Mouse (Mus musculus): Measurements from ENCODE around the gene Gm47289.

Gm47289 gene

DNA sequence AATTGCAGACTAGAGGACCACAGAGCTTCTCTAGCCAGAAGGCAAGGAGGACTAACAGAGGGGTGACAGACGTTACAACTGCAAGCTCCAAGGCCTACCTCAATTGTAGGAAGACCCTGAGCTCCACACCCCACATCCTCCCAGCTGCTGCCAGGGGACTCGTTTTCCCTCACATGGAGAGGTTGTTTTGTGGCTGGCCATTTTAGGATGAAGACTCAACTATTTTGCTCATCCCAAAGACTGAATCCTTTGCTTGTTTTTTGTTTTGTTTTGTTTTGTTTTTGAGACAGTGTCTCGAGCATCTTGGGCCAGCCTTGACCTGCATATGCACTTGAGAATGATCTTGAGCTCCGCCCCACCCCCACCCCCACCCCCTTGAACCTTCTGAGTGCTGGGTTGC lies at the start of gene Gm47289:
Gm47289 (plus strand) TSS at position 301 of the 400 bp plus-strand sequence.
- DNase-seq: no peak

GRCm38 (mm10) chr9:119109685-119110353 lies 49.1 kb upstream of the Gm47289 start:
- no peak for DNase-seq

- DNase-seq: peak in 1 of 2 experiments; percentile 29
Observed at GRCm38 (mm10) chr9:119110640-119111039, 48.3 kb upstream of the Gm47289 start.

- no peak for DNase-seq
Observed at GRCm38 (mm10) chr9:119114911-119115310, 44.0 kb upstream of the Gm47289 start.

DNA sequence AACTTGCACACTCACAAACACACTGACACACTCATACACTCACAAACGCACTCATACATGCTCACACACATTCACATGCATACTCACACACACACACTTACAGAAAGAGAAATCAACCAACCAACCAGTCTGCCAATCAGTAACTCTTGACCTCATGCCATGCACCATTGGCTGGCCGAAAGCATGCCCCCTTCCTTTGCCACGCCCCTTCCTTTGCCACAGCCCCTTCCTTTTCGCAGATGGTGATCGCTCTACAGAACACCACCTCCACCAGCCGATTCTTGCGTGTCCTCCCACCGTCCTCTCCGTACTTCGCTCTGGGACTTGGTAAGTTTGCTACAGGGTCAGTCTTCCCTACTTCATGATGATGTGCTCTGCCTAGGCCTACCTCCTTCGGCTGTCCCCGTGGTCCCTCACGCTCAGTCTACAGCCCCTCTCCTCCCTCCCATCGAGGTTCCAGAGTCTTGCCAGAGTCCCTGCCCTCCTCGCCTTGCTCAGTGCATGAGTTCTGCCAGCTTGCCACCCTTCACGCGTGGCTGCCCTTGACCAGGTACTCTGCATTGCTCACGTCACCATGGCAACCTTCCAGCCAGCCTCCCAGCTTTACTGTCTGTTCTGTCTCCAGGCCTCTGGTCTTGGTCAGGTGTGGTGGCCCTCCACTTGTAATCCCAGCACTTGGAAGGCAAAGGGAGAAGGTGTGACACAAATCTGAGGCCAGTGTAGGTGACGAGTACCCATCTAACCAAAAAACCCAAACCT lies 39.4 kb upstream of the Gm47289 start:
- peak; percentile 80 to 89 for DNase-seq

DNA sequence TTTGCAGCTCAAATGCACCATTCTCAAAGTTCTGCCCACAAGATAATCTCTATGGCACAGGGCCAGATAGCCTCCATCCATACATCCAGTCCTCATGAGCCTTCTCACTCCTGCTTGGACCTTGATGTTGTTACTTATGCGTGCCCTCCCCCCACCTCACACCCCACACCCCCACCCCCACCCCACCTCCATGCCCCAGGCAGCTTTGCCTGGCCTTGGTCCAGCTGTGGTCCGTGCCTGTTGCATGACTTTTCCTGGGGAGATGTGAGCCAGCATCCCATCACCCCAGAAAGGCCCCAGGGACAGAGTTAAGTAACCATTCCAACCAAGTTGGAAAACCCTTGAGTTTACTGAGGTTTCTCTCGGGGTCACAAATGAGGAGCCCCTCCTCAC lies 38.8 kb upstream of the Gm47289 start:
- DNase-seq: peak in 1 of 2 experiments; percentile 30

GRCm38 (mm10) chr9:119122596-119123369 lies 36.2 kb upstream of the Gm47289 start:
- no peak for DNase-seq

DNA sequence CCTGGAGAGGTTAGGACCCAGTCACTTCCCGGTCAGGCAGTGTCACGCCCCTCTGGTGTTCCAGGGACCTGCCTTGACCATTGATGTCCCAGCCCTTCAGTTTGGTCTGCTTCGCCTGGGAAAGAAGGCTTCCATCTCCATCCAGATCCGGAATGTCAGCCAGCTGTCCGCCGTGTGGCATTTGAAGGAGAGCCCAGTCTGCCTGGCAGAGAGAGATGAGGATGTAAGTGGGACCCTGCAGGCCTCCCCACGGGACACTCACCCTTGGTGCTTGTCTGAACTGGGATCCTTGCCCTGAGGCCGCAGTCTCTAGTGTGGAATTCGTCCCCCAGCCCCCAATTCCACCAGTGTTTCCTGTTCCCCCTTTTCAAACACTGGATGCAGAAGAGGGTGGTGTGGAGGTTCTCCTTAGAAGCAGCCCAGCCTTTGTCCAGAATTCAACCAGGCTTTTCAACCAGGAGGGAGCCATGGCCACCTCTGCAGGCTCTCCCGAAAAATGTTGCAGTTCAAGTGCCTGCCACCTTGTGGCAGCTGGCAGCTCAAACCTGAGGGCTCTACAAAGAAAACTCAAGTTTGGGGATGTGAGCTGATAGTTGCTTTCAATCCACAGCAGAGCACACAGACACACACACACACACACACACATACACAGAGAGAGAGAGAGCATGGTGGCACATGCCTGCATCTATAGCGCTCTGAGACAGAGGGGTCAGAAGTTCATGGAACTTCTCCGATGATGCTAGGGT lies 30.4 kb upstream of the Gm47289 start:
- peak in 1 of 2 experiments; percentile 25 for DNase-seq

- DNase-seq: no peak
Observed at GRCm38 (mm10) chr9:119130692-119131091, 28.3 kb upstream of the Gm47289 start.

DNA sequence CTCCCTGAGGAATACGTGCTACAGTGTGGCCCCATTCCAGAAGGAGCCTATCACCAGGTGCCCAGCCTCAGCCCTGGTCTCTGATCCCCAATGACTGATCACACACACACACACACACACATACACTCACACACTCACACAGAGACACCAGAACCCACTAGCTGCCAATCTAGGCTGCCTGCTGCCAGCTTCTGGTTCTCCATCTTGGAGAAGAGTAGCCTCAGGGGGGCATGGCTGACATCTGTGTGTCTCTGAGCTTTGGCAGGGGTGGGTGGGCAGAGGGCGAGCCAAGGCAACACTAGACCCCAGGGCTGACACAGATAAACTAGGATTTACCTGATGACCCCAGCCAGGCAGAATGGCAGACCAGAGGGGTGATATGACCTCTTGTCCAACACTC lies 20.1 kb upstream of the Gm47289 start:
- no peak for DNase-seq

GRCm38 (mm10) chr9:119142066-119142465 lies 16.9 kb upstream of the Gm47289 start:
- no peak for DNase-seq

- DNase-seq: no peak
Observed at GRCm38 (mm10) chr9:119143372-119143771, 15.6 kb upstream of the Gm47289 start.

DNA sequence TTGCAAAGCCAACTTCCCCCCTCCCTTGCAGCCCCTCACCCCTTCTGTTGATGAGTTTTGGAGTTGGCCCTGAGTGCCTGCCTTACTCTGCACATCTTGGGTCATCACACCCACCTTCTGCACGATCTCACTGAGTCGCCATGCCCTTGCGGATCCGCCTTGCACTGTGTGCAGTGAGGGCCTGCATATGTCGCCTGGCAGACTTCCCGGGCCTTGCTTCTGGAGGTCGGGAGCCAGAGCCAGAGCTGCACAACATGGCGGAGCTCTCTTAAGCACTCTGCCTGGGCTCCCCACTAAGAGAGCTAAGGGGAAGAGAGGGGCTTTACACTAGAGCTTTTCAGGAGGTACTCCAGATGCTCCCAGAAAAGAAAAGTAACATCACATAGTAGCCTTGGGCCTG lies 14.3 kb upstream of the Gm47289 start:
- no peak for DNase-seq

DNA sequence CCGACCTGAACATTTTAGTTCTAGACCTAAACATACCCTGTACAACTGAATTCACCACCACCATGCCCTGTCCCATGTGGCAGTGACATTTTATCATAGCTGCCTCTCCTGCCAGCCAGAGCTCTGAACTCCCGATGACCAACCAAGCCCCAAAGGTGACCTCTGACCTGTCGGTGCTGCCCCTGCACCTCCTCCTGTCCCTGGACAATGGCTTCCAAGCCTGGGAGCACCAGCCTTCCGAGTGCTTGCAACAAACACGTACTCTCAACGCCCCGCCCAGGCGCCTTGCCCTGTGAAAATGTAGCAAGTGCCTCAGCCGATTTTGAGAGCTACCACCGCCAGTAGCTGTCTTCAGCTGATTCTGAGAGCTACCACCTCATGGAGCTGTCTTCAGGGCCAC lies 13.8 kb upstream of the Gm47289 start:
- DNase-seq: no peak

GRCm38 (mm10) chr9:119145638-119146037 lies 13.3 kb upstream of the Gm47289 start:
- no peak for DNase-seq

GRCm38 (mm10) chr9:119146098-119146770 lies 12.7 kb upstream of the Gm47289 start:
- no peak for DNase-seq

- peak; percentile 87 to 88 for DNase-seq
Observed at GRCm38 (mm10) chr9:119149601-119150000, 9.4 kb upstream of the Gm47289 start.

DNA sequence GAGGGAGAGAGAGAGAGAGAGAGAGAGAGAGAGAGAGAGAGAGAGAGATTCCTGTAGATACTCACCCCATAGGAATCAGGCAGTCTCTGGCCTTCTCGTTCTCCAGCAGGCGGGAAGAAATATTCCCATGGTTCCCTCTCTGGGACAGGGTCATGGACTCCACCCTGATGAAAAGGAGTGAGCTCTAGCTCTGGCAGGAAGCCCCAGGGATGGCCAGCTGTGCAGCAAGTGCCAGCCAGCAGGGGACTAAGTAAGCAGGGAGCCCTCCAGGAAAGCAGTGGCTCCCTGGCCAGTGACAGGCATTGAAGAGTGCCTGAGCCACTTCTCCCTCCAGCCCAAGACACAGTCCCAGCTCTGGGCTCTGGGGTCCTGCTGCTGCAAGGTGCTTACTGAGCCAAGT lies 7.2 kb upstream of the Gm47289 start:
- DNase-seq: no peak

DNA sequence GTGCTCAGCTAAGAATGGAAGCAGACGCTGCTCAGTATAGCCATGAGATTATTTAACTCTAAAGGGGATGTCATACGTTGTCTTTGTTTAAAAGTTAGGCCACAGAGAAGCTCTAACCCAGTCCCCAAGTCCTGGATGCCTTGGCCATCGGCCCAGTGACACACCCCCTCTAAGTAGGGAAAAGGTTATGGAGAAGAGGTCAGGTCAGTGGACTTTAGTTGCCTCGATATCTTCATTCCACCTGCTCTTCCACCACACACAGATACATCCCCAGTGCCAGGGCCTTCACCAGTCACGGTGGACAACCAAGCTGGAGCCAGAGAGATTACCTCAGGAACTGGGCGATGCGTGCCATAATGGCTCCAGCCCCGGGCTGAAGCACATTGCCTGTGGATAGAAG lies 3.5 kb upstream of the Gm47289 start:
- DNase-seq: no peak

DNA sequence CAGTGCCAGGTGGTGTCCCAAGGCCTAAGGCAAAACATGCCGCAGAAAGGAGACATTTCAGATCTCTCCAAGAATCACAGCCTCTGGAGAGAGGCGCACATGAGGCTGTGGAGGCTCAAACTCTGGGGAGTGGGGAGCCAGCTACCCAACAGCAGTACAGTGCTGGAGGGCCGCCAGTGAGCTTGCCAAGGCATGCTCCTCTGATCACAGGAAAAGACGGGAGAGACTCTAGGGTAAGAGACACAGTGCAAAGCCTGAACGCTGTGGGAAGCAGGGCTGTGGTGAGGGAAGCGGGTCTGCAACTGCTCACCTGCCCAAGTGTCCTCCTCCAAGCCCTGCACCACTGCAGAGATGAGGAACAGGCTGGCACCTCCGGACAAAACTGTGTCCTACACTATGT lies 3.1 kb upstream of the Gm47289 start:
- DNase-seq: peak; percentile 25 to 47

DNA sequence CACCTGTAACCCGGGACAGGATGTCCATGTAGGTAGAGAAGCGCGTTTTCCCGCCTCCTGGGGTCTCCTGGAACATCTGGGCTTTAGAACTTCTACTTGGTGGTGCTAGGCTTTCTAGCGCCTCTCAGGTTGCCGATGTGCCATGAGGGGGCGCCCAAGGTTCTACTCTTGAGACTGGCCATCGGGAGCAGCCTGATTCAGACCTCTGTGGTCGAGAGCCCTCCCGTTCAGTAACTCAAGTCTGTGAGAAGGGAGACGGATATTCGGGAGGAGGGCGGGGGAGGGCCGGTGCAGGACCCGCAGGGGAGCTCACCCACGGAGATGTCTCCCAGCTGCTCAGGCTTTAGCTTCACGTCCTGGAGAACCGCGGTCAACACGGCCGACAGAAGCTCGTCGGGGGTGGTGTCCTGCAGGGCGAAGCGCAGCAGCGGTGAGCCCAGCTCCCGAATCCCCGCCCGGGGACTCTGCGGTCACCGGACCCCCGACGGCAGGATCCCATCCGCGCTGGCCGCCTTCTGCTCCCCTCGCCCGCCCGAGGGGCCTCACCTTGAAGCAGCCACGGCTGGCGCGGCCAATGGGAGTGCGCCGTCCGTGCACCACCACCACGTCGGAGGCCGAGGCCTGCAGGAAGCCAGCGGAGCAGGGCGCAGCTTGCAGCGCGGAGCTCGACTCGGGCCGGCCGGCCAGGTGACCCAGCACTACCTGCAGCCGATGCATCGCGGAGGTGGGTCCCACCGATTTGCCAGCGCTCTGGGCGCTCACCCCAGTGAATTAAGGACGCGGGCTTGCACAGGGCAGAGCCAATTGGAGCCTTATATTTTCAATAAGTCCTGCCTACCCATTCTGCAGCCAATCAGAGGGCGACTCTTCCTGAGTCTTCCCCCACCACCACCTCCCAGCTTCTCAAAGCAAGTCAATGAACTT lies 2.4 kb upstream of the Gm47289 start, which contains the start of gene Acaa1b:
Acaa1b (minus strand) TSS at position 816 of the 924 bp plus-strand sequence.
- peak; percentile 96 for DNase-seq
